8 mouse cellular contexts compared by ENCODE assay signal in the genomic region with DNA sequence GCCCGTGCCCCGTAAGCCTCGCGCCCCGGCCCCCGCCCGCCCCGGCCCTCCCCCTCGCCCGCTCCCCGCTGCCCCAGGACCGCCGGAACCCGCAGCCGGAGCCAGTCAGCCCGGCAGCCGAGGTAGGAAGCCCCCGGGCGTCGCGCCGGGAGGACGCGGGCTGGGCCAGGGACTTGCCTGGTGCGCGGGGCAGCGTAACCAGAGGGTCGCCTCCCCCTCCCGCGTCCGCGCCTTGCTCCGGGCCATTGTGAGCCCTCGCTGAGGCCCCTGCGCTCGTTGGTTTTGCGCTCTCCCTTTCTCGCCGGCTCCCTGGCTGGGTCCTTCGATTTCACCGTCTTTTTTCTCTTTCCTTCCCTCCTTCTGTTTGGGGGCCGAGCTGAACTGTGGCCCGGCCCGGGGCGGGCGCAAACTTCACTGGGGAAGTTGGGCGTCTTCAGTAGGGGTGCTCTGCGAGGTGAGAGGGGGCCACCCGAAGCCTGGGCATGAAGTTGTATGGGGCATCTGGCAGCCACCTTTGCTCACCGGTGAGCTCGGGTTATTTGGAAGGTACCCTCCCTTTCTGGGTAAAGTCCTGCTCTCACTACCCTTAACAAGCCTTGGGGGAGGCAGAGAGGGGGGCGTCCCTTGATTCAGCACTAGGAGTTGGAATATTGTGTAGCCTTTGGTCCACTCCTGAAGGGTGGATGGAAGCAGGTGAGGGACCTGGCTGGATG. TPM values are rescaled to one million over a fixed set of nuclear protein-coding genes. Genes with fewer than 3 reads are reported as not detected.
A peak's percentile ranks its signal among the peaks of the same experiment; 100 is the strongest.
DNase-seq lines count a peak whose midpoint lies in the region; ATAC-seq and TF ChIP-seq lines count a peak whose summit lies in the region.

No protein-coding gene starts in this region.

- H3K9ac ChIP-seq in ES-Bruce4 (ENCODE audit: low read depth, poor library complexity, severe bottlenecking), result peak overlapping the region; percentile 96
- peak overlapping the region; percentile 83 for H3K9ac ChIP-seq in hindbrain, embryonic 15.5 days

- no peaks in the 10 kb centered on the region for H3K36me3 ChIP-seq in ES-Bruce4 (ENCODE audit: control insufficient read depth, insufficient read depth, low read length, poor library complexity, severe bottlenecking)
- peaks cover 12% of the 10 kb centered on the region for H3K36me3 ChIP-seq in embryonic facial prominence, embryonic 10.5 days (replicated peaks)
- H3K36me3 ChIP-seq in hindbrain, embryonic 15.5 days, result 0 out of 2 replicates have a peak, but pooled peaks cover 7% of the 10 kb centered on the region
- peaks cover 22% of the 10 kb centered on the region for H3K36me3 ChIP-seq in midbrain, embryonic 10.5 days

- intact Hi-C loops in left cerebral cortex, postnatal 25 days (cut with DNase I), result no loop called here

- ATAC-seq in hindbrain, embryonic 15.5 days (ENCODE audit: low FRiP score, low read depth), result peak; percentile 14
- ATAC-seq in monocyte, adult 5-6 weeks (replicated peaks; ENCODE audit: insufficient number of reproducible peaks, low FRiP score, low TSS enrichment, poor library complexity, severe bottlenecking), result no peak

- no peaks in the 10 kb centered on the region for H3K9me3 ChIP-seq in ES-Bruce4 (replicated peaks; ENCODE audit: control insufficient read depth, insufficient read depth, low read length, poor library complexity, severe bottlenecking)
- no peaks in the 10 kb centered on the region for H3K9me3 ChIP-seq in embryonic facial prominence, embryonic 10.5 days
- H3K9me3 ChIP-seq in hindbrain, embryonic 15.5 days, result no peaks in the 10 kb centered on the region
- no peaks in the 10 kb centered on the region for H3K9me3 ChIP-seq in midbrain, embryonic 10.5 days (replicated peaks)

- DNase-seq in kidney, adult 9 months, result peak; percentile 38
- DNase-seq in kidney, postnatal 25 days, result no peak
- DNase-seq in embryonic facial prominence, embryonic 10.5 days (ENCODE audit: low spot score), result no peak
- DNase-seq in midbrain, embryonic 10.5 days (ENCODE audit: low spot score), result no peak
- DNase-seq in left cerebral cortex, postnatal 25 days (ENCODE audit: low spot score in 2 of 2), result no peak

- peak overlapping the region; percentile 36 for H3K27ac ChIP-seq in ES-Bruce4 (ENCODE audit: insufficient read depth, low read length)
- H3K27ac ChIP-seq in embryonic facial prominence, embryonic 10.5 days (replicated peaks), result peak overlapping the region; percentile 96
- peak overlapping the region; percentile 91 for H3K27ac ChIP-seq in hindbrain, embryonic 15.5 days (replicated peaks)
- H3K27ac ChIP-seq in midbrain, embryonic 10.5 days (replicated peaks), result peak overlapping the region; percentile 99

- under 1% methylated on average over 46 of the region's 52 CpGs for WGBS in embryonic facial prominence, embryonic 10.5 days
- under 1% methylated on average over 33 of the region's 52 CpGs for WGBS in hindbrain, embryonic 15.5 days
- WGBS in midbrain, embryonic 10.5 days, result under 1% methylated on average over 44 of the region's 52 CpGs

- peak overlapping the region; percentile 95 for H3K4me2 ChIP-seq in hindbrain, embryonic 15.5 days

- no peaks in the 10 kb centered on the region for H3K27me3 ChIP-seq in ES-Bruce4 (ENCODE audit: control insufficient read depth, insufficient read depth, low read length, poor library complexity, severe bottlenecking)
- no peaks in the 10 kb centered on the region for H3K27me3 ChIP-seq in embryonic facial prominence, embryonic 10.5 days (replicated peaks; ENCODE audit: low read depth, poor library complexity, severe bottlenecking)
- no peaks in the 10 kb centered on the region for H3K27me3 ChIP-seq in hindbrain, embryonic 15.5 days
- H3K27me3 ChIP-seq in midbrain, embryonic 10.5 days (ENCODE audit: low read depth, poor library complexity, severe bottlenecking), result no peaks in the 10 kb centered on the region

- no peak for TF ChIP-seq EP300 in ES-Bruce4 (IDR thresholded peaks at IDR 0.05; ENCODE audit: insufficient read depth, low read depth, low read length)

- peaks cover 13% of the 10 kb centered on the region for H3K4me1 ChIP-seq in ES-Bruce4 (ENCODE audit: control insufficient read depth, insufficient read depth, low read length)
- H3K4me1 ChIP-seq in embryonic facial prominence, embryonic 10.5 days, result peaks cover 74% of the 10 kb centered on the region
- peaks cover 69% of the 10 kb centered on the region for H3K4me1 ChIP-seq in hindbrain, embryonic 15.5 days (replicated peaks)
- peaks cover 75% of the 10 kb centered on the region for H3K4me1 ChIP-seq in midbrain, embryonic 10.5 days

- TF ChIP-seq POLR2A in ES-Bruce4 (IDR thresholded peaks at IDR 0.05; ENCODE audit: insufficient read depth, low read length), result no peak

- H3K4me3 ChIP-seq in ES-Bruce4 (ENCODE audit: low read depth, low read length), result peak overlapping the region; percentile 83
- peak overlapping the region; percentile 83 for H3K4me3 ChIP-seq in embryonic facial prominence, embryonic 10.5 days
- peak overlapping the region; percentile 66 for H3K4me3 ChIP-seq in hindbrain, embryonic 15.5 days
- H3K4me3 ChIP-seq in midbrain, embryonic 10.5 days, result peak overlapping the region; percentile 77

- TF ChIP-seq CTCF in ES-Bruce4 (IDR thresholded peaks at IDR 0.05; ENCODE audit: low read depth, low read length), result no peak

RNA-seq across cellular contexts. Expression of a gene that starts 0.5 kb away (rescaled TPM):
- polyA plus RNA-seq in ES-Bruce4 (2011; ENCODE audit: insufficient read depth, insufficient read length, low read depth, missing spikeins), result 31.2 and 34.8 TPM in 2 replicates
- polyA plus RNA-seq in embryonic facial prominence, embryonic 10.5 days (2016; fragmentation: Nextera tagmentation; extraction: Ambion mirVana), result 22.2 and 22.3 TPM in 2 replicates
- polyA plus RNA-seq in hindbrain, embryonic 15.5 days (2015; fragmentation: Nextera tagmentation; extraction: Ambion mirVana), result 17.0 and 19.7 TPM in 2 replicates
- polyA plus RNA-seq in midbrain, embryonic 10.5 days (2016; fragmentation: Nextera tagmentation; extraction: Ambion mirVana), result 23.0 and 23.6 TPM in 2 replicates
- total RNA-seq in monocyte, adult 5-6 weeks (2017), result 0.19 to 0.76 TPM (median 0.64 TPM) in 3 replicates
- total RNA-seq in left cerebral cortex, postnatal 25 days (2021), result 10 to 100 TPM; 11.7 to 12.4 TPM

RNA-seq across cellular contexts. Expression of a gene that starts 29.8 kb away (rescaled TPM):
- 34.8 and 39.5 TPM in 2 replicates for polyA plus RNA-seq in ES-Bruce4 (2011; ENCODE audit: insufficient read depth, insufficient read length, low read depth, missing spikeins)
- polyA plus RNA-seq in embryonic facial prominence, embryonic 10.5 days (2016; fragmentation: Nextera tagmentation; extraction: Ambion mirVana), result 92.6 and 97.5 TPM in 2 replicates
- polyA plus RNA-seq in hindbrain, embryonic 15.5 days (2015; fragmentation: Nextera tagmentation; extraction: Ambion mirVana), result 161 and 170 TPM in 2 replicates
- 91.0 and 94.8 TPM in 2 replicates for polyA plus RNA-seq in midbrain, embryonic 10.5 days (2016; fragmentation: Nextera tagmentation; extraction: Ambion mirVana)
- total RNA-seq in monocyte, adult 5-6 weeks (2017), result 5.1 to 18.7 TPM (median 14.8 TPM) in 3 replicates
- total RNA-seq in left cerebral cortex, postnatal 25 days (2021), result 10 to 100 TPM; 67.5 to 92.8 TPM

RNA-seq across cellular contexts. Expression of a gene that starts 35.3 kb away (rescaled TPM):
- 19.3 and 21.2 TPM in 2 replicates for polyA plus RNA-seq in ES-Bruce4 (2011; ENCODE audit: insufficient read depth, insufficient read length, low read depth, missing spikeins)
- polyA plus RNA-seq in embryonic facial prominence, embryonic 10.5 days (2016; fragmentation: Nextera tagmentation; extraction: Ambion mirVana), result 37.7 and 39.5 TPM in 2 replicates
- polyA plus RNA-seq in hindbrain, embryonic 15.5 days (2015; fragmentation: Nextera tagmentation; extraction: Ambion mirVana), result 7.2 and 8.2 TPM in 2 replicates
- 28.0 and 32.6 TPM in 2 replicates for polyA plus RNA-seq in midbrain, embryonic 10.5 days (2016; fragmentation: Nextera tagmentation; extraction: Ambion mirVana)
- 2.7 to 14.0 TPM (median 4.0 TPM) in 3 replicates for total RNA-seq in monocyte, adult 5-6 weeks (2017)
- 1 to 10 TPM; 2.9 to 3.5 TPM for total RNA-seq in left cerebral cortex, postnatal 25 days (2021)

RNA-seq across cellular contexts. Expression of a gene that starts 44.8 kb away (rescaled TPM):
- polyA plus RNA-seq in ES-Bruce4 (2011; ENCODE audit: insufficient read depth, insufficient read length, low read depth, missing spikeins), result 6.2 and 7.9 TPM in 2 replicates
- polyA plus RNA-seq in embryonic facial prominence, embryonic 10.5 days (2016; fragmentation: Nextera tagmentation; extraction: Ambion mirVana), result 14.4 and 16.2 TPM in 2 replicates
- polyA plus RNA-seq in hindbrain, embryonic 15.5 days (2015; fragmentation: Nextera tagmentation; extraction: Ambion mirVana), result 5.9 and 6.4 TPM in 2 replicates
- polyA plus RNA-seq in midbrain, embryonic 10.5 days (2016; fragmentation: Nextera tagmentation; extraction: Ambion mirVana), result 9.0 and 10.6 TPM in 2 replicates
- total RNA-seq in monocyte, adult 5-6 weeks (2017), result 0.19 to 0.43 TPM (median 0.39 TPM) in 3 replicates
- total RNA-seq in left cerebral cortex, postnatal 25 days (2021), result 1 to 10 TPM; 7.5 to 9.9 TPM

RNA-seq across cellular contexts. Expression of a gene that starts 44.8 kb away (rescaled TPM):
- polyA plus RNA-seq in ES-Bruce4 (2011; ENCODE audit: insufficient read depth, insufficient read length, low read depth, missing spikeins), result 55.8 and 55.9 TPM in 2 replicates
- 66.6 and 66.7 TPM in 2 replicates for polyA plus RNA-seq in embryonic facial prominence, embryonic 10.5 days (2016; fragmentation: Nextera tagmentation; extraction: Ambion mirVana)
- polyA plus RNA-seq in hindbrain, embryonic 15.5 days (2015; fragmentation: Nextera tagmentation; extraction: Ambion mirVana), result 63.7 and 63.9 TPM in 2 replicates
- polyA plus RNA-seq in midbrain, embryonic 10.5 days (2016; fragmentation: Nextera tagmentation; extraction: Ambion mirVana), result 59.9 and 66.1 TPM in 2 replicates
- 25.9 to 34.1 TPM (median 26.3 TPM) in 3 replicates for total RNA-seq in monocyte, adult 5-6 weeks (2017)
- total RNA-seq in left cerebral cortex, postnatal 25 days (2021), result 10 to 100 TPM; 62.2 to 63.3 TPM

Comparison
In these comparisons a context has a peak if more than half of its experiments do, and no peak if none do; other contexts are left out.
1. H3K27ac ChIP-seq: peak in every context shown above with its lines; median percentile 99 in midbrain, embryonic 10.5 days; 96 in embryonic facial prominence, embryonic 10.5 days; 91 in hindbrain, embryonic 15.5 days; 36 in ES-Bruce4.